Mouse (Mus musculus) layer of hippocampus, postnatal 25 days (tissue): ENCODE data around the gene Ank. TPM values are rescaled to one million over a fixed set of nuclear protein-coding genes. Genes with fewer than 3 reads are reported as not detected.

ENCODE experiments used
- DNase-seq, 2 experiments: peaks; one replicate each; pipeline ENCODE4 v3.0.0; 2022; ENCODE audit warnings: mixed read lengths in 2 of 2, low spot score in 1 of 2; ENCODE audit errors: extremely low spot score in 1 of 2
- total RNA-seq, 2 experiments: library from RNA; stranded (reverse); gene quantifications; 2 replicates each; pipeline ENCODE4 v1.2.3; 2021

Gene Ank
- total RNA-seq, 2 experiments from 2014 or later, result 159 to 164 TPM

DNA sequence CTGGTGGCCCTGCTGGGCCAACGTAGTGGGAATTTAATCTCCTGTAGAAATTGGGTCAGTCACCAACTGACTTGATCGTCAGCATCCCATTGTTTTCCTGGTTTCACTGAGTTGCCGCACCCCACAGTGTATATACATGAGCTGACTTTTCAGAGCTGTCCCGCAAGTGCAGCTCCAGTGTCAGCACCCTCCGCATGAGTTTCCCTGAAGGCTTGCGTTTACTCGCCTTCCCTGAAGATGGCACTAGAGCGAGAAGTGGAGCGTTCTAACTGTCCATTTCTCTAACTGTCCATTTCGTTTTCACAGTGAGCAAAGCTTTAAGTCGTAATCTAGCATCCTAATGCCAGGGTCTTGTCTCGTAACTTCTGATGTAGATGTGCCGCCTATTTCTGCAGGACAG, 127.2 kb downstream of the Ank start:
- peak in 1 of 2 experiments; percentile 51 for DNase-seq

DNA sequence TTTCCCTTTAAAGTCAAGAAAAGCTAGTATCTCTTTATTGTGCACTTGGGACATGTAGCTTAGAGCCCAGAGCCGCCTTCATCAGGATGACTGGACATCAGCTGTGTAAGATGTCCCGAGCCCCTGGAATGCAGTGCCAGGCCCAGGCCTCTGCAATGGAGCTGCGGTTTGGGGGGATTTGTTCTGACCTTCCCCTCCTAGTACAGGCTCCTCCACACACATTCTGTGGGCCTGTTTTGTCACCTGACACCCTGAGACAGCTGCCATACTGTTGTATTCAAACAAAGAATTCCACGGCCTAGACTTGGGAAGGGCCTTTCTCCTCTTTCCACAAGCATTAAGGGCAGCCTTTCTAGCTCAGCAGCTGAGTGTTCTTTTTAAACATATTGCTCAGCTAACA, 128.5 kb downstream of the Ank start:
- DNase-seq, result no peak

DNA sequence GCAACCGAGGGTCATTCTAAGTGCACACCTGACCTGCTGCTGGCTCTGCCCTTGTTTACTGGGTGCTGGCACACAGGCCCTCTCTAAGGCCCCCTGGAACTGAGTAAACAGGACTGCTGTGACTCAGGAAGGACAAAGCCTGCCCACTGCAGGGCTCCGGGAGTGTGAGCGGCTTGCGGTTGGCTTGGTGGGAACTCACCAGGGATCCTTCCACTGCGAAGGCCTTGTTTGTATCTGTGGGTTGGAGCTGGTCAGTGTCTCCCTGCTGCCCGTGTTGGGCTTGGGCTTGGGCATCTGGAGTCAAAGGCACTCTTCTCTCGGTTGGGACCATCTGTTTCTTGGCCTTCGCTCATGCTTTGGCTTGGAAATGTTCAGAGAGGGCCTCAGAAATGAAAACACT, 129.1 kb downstream of the Ank start:
- no peak for DNase-seq

DNA sequence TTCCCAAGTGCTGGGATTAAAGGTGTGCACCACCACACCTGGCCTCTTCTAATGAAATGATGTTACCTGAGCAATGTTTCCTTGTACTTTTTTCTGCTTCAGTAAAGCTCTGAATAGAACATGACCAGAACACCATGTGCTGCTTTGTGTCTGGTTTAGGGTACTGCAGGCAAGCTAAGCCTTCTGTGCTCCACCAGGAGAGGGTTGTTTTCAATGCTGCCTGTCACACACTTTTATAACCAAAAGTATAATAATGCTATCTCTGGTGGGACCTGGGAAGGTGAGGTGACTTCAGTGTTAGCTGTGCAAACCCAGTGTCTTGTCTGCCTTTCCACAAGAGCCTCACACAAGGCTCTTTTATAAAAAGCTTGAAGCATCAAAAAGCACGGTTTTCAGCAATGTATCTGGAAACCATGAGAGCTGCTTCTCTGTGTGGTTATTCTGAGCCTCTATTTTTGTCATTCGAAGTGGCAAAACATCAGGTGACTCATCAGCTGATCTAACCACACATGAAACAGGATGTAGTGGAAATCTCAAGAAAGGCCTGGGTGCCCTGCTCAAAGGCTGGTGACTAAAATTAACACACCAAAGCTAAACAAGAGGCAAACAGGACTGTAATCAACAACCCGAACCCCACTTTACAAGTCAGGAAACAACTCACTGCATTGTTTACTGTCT, 130.1 kb downstream of the Ank start:
- DNase-seq, result no peak

DNA sequence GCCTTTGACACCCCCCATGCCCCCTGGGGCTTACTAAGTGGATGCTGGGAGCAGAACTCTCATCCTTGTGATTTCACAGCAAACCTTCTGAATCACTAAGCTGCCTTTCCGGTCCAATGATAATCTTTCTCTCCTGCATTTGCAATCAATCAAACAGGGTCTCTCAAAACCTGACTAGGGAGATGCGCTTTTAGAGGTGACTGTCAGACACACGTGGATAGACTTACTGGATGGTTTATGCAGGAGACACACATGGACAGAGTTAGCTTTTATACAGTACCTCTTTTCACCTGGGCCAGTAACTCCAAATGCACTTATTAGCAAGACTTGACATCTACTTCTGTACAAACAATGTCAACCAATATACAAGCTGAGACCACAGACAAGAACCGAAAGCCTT, 131.0 kb downstream of the Ank start:
- DNase-seq, result no peak

DNA sequence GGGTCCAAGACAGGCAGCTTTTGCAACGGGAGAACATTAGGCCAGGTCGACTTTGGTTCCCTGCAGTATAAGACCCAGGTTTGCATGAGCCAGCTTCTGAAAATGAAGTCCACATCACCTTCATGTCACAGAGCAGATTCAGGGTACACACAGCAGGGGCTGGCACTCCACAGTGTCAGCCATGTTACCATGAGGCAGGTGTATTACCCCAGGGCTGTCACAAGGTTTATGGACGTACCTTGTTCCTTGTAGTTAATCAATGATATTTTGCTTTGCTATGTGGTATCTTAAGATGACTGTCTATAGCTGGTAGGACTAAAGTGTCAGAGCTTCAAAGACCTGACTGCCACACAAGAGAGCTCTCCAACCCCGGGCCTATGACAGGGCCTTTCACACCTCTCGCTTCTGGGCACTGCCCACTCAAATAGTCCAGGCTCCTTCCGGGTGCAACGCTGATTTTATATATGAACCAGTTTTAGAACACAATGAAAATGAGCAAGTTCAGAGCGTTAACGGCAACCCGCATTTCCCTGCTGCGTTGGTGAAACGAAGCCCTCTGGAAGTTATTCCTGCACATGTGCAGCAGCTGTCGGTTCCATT, 132.4 kb downstream of the Ank start:
- DNase-seq, result no peak

DNA sequence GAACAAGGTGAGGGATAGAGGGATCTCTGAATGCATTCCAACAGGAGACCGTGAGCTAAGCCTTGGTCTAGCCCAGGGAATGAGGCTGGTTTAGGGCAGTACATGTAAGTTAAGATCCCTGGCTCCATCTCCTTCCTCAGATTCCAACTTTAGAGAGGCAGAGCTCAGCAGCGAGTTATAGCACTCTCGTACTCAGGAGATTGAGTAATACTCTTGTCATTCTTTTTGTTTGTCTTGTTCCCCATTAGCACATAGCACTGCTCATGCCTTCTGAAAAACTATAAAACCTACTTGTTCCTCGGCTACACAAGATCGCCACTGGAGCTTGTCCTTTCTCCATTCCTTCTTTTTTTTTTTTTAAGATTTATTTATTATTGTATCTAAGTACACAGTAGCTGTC, 134.0 kb downstream of the Ank start:
- no peak for DNase-seq

DNA sequence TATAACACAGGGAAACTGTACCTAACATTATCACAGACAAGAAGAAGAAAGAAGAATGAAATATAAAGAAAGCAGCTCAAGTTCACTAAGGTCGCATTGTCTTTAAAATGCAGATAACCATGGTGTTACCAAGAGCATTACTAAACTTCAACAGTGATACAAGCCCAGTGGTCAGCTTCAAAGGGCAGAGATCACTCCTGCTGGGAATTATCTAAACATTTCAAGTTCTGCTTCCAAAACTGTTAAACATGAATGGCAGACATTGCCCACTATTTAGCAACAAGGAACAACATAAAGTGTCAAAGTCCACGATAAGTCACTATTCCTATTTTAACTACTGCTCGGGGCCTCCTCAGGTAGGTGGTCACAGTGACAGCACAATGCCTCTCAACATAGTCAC, 138.1 kb downstream of the Ank start:
- DNase-seq, result no peak

DNA sequence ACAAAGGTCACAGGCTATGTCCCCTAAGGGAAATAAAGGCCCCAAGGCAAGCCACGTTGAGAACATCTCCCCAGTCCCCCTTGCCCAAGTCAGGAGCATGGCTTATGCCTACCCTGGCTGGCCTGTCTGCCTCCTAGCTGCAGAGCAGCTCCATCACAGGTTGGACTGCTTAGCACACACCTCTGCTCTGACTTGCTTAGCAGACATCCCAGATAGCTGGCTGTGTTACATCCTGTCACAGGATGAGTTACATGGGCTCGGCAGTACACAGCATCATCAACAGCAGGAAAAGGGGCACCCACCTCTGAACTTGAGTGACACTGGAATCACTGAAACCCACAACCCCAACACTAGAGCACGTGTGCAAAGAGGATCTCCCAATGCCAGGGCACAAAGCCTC, 138.8 kb downstream of the Ank start:
- no peak for DNase-seq

DNA sequence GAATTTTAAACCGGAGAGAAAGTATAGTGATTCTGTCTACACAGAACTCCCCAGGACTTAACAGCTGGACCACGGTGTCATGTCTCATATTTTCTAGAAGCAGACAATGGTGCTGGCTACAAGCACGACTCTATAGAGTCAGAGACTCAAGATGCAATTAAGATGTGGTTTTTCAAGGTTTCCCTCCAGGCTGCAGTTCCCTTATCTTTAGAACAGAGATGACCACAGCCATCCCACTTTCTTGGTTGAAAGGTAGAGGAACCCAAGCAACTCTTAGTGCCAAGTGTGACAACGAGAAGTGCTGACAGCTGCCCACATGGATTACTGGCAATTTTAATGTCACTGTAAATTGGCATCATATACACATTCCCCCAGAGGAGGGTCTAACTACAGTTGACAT, 143.1 kb downstream of the Ank start:
- no peak for DNase-seq

DNA sequence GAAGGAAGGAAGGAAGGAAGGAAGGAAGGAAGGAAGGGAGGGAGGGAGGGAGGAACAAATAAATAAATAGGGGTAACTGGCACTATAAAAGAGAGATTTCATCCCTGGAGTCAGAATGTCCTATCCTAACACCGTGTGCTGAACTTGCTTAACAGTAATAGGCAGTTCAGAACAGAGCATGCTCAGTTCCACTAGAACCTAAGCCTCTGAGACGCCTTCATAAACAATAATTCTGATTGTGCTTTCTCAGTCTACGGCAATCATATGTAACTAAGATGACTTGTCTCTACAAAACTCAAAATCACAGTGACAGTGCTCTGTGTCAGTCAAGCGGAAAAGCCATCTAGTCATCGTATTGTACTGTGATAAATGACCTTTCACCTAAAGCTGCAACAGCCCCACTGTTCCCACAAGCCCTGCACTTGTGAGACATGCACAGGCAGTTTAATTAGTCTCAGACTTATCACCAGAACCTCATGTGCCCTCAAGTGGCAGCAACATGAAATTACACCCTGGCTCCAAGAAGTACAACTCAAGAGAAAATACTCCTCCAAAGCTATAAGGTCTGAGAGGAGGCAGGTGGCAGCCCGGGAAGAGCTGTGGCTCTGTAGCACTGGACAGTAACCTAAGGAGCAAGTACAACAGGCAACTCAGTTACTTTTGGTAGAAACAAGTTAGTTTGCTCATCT, 146.2 kb downstream of the Ank start:
- peak in 1 of 2 experiments; percentile 58 for DNase-seq

DNA sequence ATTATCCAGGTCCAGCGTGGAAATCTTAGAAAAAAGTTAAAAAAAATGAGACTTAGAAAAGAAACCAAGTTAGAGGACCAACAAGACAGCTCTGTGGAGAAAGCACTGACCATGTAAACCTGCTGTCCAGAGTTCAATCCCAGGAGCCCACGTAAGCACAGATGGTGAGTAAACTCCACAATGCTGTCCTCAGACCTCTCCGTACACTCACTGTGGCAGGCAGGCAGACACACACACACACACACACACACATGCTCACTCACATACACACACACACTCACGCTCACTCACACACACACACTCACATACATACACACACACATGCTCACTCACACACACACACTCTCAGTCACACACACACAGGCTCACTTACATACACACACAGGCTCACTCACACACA, 146.8 kb downstream of the Ank start:
- DNase-seq, result no peak

DNA sequence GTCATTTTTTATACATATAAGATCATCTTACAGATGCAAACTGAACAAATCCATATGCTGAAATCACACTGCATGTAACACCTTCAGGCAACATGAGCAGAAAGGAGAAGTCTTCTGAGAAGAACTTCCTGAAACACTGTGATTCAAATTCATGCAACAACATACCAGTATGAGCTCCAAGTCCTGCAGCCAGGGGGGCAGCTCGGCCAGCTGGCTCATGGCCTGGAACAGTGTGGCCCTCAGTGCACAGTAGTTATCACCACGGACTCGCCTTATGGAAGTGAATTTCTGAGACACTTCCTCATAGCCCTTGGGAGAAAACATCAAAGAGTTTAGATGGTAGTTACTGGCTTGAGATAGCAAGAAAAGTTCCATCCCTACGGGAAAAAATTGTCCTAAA, 149.7 kb downstream of the Ank start:
- DNase-seq, result no peak

DNA sequence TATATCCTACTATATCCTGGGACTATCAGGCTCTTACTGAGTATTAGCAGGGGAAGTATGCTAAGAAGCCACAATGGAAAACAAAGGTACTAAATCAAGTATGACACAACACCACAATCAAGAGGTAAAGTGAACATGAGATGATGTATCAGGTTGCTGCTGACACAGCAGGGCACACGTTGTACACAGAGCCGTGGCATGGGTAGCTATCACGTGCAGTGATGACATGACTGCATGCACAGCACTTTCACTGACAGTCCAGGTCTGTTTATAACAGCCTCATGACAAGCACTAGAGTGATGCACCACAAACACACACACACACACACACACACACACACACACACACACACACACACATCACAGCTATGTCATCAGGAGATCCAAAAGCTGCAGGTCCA, 150.8 kb downstream of the Ank start:
- no peak for DNase-seq

DNA sequence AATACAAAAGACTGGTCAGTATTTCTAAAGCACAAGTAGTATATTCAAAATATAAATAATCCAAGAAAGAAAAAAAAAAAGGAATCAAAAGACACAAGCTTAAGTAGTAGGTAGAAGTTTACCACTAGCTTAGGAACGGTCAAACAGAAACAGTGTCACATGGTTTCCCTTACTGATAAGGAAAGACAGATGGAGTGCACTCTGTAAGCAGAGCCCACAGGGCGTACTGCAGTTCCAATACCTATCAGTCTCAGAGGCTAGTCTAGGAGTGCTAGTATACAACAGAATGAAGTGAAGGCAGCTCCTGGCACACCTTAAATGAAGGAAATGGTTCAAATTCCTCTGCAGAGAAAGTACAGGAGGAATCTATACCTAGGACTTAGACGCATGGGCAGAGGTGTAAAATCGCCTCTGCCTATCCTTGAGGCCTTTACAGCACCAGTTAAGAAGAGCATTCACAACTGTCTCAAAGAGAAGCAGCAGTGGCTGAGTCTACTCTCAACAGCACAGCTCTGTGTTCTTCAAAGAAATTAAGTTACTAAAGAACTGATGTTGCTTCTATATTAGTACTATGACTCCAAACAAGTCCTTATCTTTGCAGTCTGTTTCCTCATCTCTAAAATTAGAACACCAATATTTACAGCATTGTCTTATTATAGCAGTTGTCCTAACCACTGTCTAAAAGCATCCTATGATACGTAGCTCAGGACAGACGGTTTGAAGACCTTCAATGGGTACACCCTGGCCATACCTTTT, 152.5 kb downstream of the Ank start:
- DNase-seq, result no peak

DNA sequence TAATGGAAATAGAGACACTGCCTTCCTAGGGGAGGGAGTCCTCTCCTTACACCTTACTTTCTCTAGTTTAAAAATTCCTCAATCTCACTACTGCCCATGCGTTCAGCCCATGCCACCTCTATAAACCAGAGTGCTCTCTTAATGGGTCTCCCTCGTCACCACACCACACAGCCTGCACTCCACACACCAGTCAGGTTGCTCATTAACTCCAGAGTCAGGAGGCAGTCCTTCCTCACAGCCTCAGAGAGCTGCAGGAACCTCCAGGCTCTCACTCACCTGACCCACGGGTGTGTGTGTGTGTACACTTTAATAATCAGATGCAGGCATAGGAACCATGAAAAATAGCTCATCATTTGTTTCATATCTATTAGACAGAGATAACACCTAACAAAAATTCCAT, 153.2 kb downstream of the Ank start:
- no peak for DNase-seq

DNA sequence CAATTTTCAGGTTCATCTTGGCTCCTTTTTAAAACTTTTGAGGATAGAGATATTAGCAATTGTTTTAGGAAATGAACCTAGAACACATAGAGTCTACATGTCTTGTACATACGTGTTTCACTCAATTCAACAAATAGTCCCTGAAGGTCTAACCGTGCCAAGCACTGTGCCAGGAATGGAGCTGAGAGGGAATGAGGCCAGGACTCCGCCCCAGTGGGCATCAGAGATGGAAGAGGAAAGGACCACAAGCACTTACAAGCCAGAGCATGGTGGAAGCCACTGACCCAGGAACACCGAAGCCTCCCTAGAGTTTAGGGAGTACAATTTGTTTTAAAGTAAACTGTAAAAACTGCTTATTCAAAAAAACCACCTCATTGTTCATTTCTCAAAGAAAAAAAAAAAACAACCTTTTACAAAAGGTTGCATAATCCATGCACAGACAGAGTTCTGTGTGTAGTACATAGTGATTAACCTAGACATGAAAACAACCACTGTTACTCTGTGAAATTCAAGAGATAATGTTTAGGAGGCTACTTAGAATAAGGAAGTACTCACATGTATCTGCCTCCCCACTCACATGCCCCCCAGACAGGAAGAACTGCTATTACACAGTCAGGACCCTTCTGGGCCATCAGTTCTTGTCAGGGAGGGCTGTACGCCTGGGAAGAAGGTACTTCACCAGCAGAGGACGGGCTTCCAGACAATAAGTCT, 154.2 kb downstream of the Ank start:
- DNase-seq, result no peak

DNA sequence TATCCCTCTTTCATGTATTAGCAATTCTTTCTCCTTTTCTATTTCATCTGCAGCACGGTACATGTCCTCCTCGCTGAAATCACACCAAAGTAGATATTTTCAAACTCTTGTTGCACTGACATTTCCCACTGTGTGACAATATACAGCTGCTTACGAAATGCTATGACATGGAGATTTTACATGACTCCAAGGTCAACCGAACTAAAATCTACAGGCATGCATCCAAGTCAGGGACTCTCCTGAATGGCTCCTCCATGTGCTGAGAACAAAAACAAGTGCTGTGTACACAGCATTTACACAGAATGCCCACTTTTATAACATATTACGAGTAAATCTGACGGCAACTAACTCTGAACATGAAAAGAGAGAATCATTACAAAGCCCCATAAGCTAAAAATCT, 156.8 kb downstream of the Ank start:
- no peak for DNase-seq

DNA sequence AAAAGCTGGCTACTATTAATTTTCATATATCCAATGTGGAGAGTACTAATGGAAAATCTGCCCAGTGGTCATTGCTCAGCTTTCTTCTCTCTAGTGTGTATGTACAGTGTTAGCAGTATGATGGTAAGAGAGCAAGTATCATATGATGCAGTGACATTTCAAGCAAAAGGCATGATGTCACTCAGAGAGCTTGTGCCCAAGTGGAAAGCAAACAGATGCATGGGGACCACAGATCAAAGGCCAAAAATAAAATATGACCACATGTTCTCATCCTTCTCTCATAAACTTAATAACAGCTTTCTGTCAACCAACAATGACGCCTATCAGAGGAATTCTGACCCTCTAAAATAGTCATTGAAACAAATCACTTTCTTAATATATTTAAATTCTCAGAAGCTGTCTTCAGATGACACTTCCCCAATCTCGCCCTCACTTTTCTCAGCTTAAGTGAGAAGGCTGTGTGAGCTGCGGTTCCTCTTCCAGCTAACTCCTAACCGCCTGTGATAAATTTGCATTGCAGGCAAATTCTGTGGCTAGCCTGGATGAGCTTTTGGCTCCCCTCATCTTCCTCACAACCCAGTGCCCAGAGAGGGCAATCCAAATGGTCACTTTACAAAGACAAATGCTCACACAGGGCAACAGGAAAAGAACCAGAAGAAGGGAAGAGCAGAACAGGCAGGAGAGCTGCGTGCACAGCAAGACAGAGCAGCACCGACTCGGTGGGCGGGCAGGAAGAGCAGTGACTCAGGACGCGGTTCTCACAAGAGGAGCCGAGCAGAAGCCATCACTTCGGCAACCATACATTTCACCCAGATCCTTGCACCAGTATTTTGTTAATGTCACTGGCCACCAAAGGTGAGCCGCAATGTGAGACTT, 158.8 kb downstream of the Ank start:
- DNase-seq, result no peak

DNA sequence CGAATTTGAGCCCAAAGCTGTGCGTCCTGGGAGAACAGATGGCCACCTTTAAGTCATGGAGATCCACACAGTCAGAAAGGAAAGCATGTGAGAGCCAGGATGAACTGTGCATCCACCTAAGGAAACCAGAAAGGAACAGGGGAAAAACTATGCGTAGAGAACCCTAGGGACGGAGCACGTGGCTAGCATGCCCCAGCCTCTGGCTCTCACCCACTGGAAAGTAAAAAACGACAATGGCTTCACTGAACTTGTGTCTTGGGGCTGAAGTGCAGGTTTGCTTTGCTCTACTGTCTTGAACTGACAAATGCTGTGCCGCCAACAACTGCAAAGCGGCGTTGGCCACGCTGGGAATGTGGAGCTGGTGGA, 159.4 kb downstream of the Ank start:
- DNase-seq, result no peak
